Mouse (Mus musculus) heart, postnatal 0 days (tissue): ENCODE data around the gene Foxf1.

ENCODE experiments used
- CTCF ChIP-seq: IDR thresholded peaks from 2 replicates; pipeline ENCODE4 v1.5.1; 2016; ENCODE audit warnings: antibody characterized with exemption, control low read depth, low read depth
- EP300 ChIP-seq: IDR thresholded peaks from 2 replicates; pipeline ENCODE4 v1.6.1; 2016; ENCODE audit warnings: antibody characterized with exemption, low read depth

DNA sequence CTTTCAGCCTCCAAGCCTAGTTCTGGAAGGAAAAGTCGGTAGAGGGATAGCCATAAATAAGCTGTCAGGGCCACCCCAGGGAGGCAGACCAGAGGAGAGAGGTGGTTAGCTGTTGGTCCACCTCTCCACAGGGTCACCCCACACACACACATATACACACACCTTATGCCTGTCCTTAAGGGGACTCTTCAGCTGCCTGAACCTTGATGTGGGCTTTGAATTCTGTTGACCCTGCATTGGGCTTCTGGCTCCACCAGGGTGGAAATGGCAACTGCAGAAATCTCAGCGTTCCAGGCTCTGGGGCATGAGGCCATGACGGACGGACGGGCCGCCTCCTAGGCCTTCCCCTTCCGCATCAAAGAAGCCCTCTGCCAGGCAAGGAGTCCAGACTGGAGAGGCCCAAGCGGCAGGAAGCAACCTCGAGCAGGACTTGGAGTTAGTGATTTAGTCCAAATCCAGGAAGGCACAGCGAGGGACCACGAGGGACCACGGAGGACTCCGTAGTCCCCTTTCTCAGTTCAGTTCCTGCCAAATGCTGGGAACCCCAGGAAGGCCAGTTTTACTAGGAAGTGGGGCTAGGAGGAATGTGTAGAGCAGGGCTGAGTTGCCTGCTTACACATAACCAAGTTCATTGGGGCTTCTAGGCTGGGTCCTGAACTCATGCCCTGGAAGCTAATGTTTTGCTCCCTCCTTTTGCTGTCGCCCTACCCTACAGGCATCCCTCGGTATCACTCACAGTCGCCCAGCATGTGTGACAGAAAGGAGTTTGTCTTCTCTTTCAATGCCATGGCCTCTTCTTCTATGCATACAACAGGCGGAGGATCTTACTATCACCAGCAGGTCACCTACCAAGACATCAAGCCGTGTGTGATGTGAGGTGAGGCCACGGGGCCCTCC lies 2.1 kb downstream of the Foxf1 start:
- TF ChIP-seq CTCF: no peak
- TF ChIP-seq EP300: no peak
